Mouse (Mus musculus): Measurements from ENCODE around the gene Arhgap32. TPM values are rescaled to one million over a fixed set of nuclear protein-coding genes. Genes with fewer than 3 reads are reported as not detected.

The Arhgap32 gene
- polyA plus RNA-seq, 1 experiment from 2014 or later: 4.2 TPM

GRCm38 (mm10) chr9:32302501-32303150, 186.7 kb downstream of the Arhgap32 start:
- H3K27me3 ChIP-seq (ENCODE audit: low read depth, poor library complexity, severe bottlenecking): no peaks in the 10 kb centered on the region
- H3K9me3 ChIP-seq (replicated peaks): no peaks in the 10 kb centered on the region
- peaks cover 9% of the 10 kb centered on the region; the same call in 1 of the 2 replicates for H3K4me1 ChIP-seq
- H3K4me3 ChIP-seq: no peak overlapping the region
- no peak for DNase-seq (ENCODE audit: low spot score)
- H3K27ac ChIP-seq (replicated peaks): no peak overlapping the region
- 82% methylated on average over 13 of the region's 13 CpGs for WGBS
- H3K36me3 ChIP-seq: no peaks in the 10 kb centered on the region

GRCm38 (mm10) chr9:32311786-32312185, 195.8 kb downstream of the Arhgap32 start:
- H3K4me1 ChIP-seq: no peaks in the 10 kb centered on the region
- no peaks in the 10 kb centered on the region for H3K9me3 ChIP-seq (replicated peaks)
- H3K36me3 ChIP-seq: no peaks in the 10 kb centered on the region
- DNase-seq (ENCODE audit: low spot score): no peak
- WGBS: 82% methylated on average over 14 of the region's 14 CpGs
- H3K27ac ChIP-seq (replicated peaks): no peak overlapping the region
- H3K27me3 ChIP-seq (ENCODE audit: low read depth, poor library complexity, severe bottlenecking): no peaks in the 10 kb centered on the region
- H3K4me3 ChIP-seq: no peak overlapping the region

DNA sequence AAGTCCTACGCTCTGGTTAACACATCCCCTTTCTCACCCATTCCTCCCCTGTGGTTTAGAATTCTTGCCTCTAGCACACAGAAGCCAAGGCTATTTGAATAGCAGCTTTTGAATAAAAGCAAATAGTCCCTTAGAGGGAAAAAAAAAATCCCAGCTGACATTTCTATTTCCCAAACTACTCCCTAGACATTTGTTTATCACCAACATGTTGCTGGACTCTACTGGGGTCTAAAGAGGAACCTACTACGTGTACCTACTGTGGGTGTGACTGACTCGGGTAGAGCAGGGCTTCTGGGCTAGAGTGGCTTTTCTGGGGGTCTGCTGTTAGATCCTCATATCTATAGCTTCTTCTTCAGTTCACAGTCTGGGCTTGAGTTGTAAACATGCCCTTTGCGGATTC, 196.3 kb downstream of the Arhgap32 start:
- no peaks in the 10 kb centered on the region for H3K27me3 ChIP-seq (ENCODE audit: low read depth, poor library complexity, severe bottlenecking)
- H3K4me3 ChIP-seq: no peak overlapping the region
- 78% methylated on average over 4 of the region's 4 CpGs for WGBS
- no peak for DNase-seq (ENCODE audit: low spot score)
- H3K4me1 ChIP-seq: no peaks in the 10 kb centered on the region
- no peak overlapping the region for H3K27ac ChIP-seq (replicated peaks)
- H3K9me3 ChIP-seq (replicated peaks): no peaks in the 10 kb centered on the region
- no peaks in the 10 kb centered on the region for H3K36me3 ChIP-seq

DNA sequence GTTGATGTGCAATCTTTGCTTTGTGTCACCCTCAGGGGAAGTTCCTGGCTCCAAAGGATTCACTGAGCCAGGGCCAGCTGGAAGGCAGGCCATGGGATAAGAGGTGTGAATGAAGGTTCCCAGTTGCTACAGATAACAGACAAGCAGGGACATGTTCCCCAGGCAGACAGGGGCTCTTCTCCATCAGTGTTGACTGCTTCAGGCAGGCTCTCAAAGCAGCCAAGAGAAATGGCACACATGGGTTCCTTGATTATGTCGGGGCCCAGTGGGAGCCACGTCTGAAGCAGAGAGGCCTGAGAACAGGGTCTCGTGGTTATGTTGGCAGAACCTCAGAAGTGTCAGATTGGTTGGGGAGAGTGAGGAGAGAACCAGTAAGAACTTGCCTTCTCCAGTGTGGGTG, 198.1 kb downstream of the Arhgap32 start:
- H3K27me3 ChIP-seq (ENCODE audit: low read depth, poor library complexity, severe bottlenecking): no peaks in the 10 kb centered on the region
- H3K27ac ChIP-seq (replicated peaks): no peak overlapping the region
- H3K36me3 ChIP-seq: no peaks in the 10 kb centered on the region
- no peaks in the 10 kb centered on the region for H3K4me1 ChIP-seq
- no peak overlapping the region for H3K4me3 ChIP-seq
- DNase-seq (ENCODE audit: low spot score): no peak
- 81% methylated on average over 3 of the region's 3 CpGs for WGBS
- no peaks in the 10 kb centered on the region for H3K9me3 ChIP-seq (replicated peaks)

DNA sequence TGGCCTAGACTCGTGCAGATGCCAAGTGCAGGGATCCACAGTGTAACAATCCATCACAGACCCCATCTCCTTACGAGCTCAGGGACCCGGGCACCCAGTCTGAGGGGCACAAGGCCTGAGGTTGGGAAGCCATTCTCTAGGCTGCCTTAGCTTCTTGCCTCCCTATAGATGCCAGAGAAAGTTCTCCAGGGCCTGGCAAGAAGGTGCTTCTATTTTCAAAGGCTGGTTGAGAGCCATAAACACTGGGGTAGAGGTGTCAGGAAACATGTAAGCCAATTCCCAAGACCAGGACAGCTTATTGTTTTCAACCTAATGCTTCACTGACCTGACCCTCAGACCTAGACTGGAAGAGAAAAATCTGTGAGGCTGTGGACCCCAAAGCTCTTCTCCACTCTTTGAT, 200.1 kb downstream of the Arhgap32 start:
- Histone ChIP-seq H3K4me3 (no peak overlapping the region), H3K4me1 (peaks cover 6% of the 10 kb centered on the region; the same call in 1 of the 2 replicates), H3K27ac (replicated peaks) (no peak overlapping the region), H3K36me3 (no peaks in the 10 kb centered on the region), H3K27me3 (ENCODE audit: low read depth, poor library complexity, severe bottlenecking) (no peaks in the 10 kb centered on the region), H3K9me3 (replicated peaks) (no peaks in the 10 kb centered on the region)
- 94% methylated on average over 3 of the region's 3 CpGs for WGBS
- no peak for DNase-seq (ENCODE audit: low spot score)

Small RNAs within 50 kb of the gene (microRNA-seq; reads per million reads assigned to microRNA genes)
- gene Gm44453: not detected

Other genes starting within 250 kb of the Arhgap32 start
- 0.07 TPM in 1 of 2 replicates, not detected in the other for gene Barx2, start 202.7 kb upstream of the Arhgap32 start, polyA plus RNA-seq (2016; fragmentation: Nextera tagmentation; extraction: Ambion mirVana)
- 0.20 and 0.36 TPM in 2 replicates for gene Kcnj5, start 228.2 kb downstream of the Arhgap32 start, polyA plus RNA-seq (2016; fragmentation: Nextera tagmentation; extraction: Ambion mirVana)

All from midbrain, embryonic 10.5 days (tissue).